Mouse (Mus musculus) liver, embryonic 15.5 days (tissue): ENCODE data around the gene Zmat5. TPM values are rescaled to one million over a fixed set of nuclear protein-coding genes. Genes with fewer than 3 reads are reported as not detected.

Experiments
- ATAC-seq: fragments of 200-750 bp; cut with Nextera tagmentation; 2 replicates; pipeline ENCODE4 v1.8.0; 2017; ENCODE audit warnings: moderate number of reproducible peaks, mild to moderate bottlenecking, moderate library complexity; ENCODE audit not compliant: insufficient read depth
- H3K27ac ChIP-seq: fragments of 300-500 bp; sonication (generic); replicated peaks from 2 replicates; pipeline ENCODE4 v1.5.1; 2015; ENCODE audit warnings: mild to moderate bottlenecking, inconsistent platforms
- H3K27me3 ChIP-seq: fragments of 300-500 bp; sonication (generic); 2 replicates; pipeline ENCODE4 v1.6.1; 2015; ENCODE audit warnings: mild to moderate bottlenecking, inconsistent platforms
- H3K36me3 ChIP-seq: fragments of 300-500 bp; sonication (generic); replicated peaks from 2 replicates; pipeline ENCODE4 v1.6.1; 2015; ENCODE audit warnings: moderate library complexity, mild to moderate bottlenecking, inconsistent platforms
- H3K4me1 ChIP-seq: fragments of 300-500 bp; sonication (generic); replicated peaks from 2 replicates; pipeline ENCODE4 v1.6.1; 2015; ENCODE audit warnings: inconsistent platforms
- H3K4me2 ChIP-seq: fragments of 300-500 bp; sonication (generic); 2 replicates; pipeline ENCODE4 v1.6.1; 2015; ENCODE audit warnings: moderate library complexity, mild to moderate bottlenecking, inconsistent platforms
- H3K4me3 ChIP-seq: fragments of 300-500 bp; sonication (generic); replicated peaks from 2 replicates; pipeline ENCODE4 v1.5.1; 2015; ENCODE audit warnings: mild to moderate bottlenecking, inconsistent platforms
- H3K9ac ChIP-seq: fragments of 300-500 bp; sonication (generic); 2 replicates; pipeline ENCODE4 v1.6.1; 2015; ENCODE audit warnings: moderate library complexity, mild to moderate bottlenecking, inconsistent platforms
- H3K9me3 ChIP-seq: fragments of 300-500 bp; sonication (generic); replicated peaks from 2 replicates; pipeline ENCODE4 v1.6.1; 2016; ENCODE audit warnings: inconsistent platforms
- WGBS: fragments of 180-500 bp; shearing (Covaris S2); methylation state at CpG from one replicate; pipeline ENCODE4 v1.1.7; 2015; ENCODE audit warnings: mixed read lengths; ENCODE audit not compliant: insufficient replicate concordance; 5-methylcytosine and 5-hydroxymethylcytosine counted together
- polyA plus RNA-seq: library from polyadenylated mRNA; unstranded; fragments of >200 nt; fragmentation: Nextera tagmentation; extraction: Ambion mirVana; gene quantifications from 2 replicates; pipeline ENCODE4 v1.2.1, GENCODE M21; 2015

Zmat5 gene
- polyA plus RNA-seq, 1 experiment from 2014 or later: 22.5 TPM

DNA sequence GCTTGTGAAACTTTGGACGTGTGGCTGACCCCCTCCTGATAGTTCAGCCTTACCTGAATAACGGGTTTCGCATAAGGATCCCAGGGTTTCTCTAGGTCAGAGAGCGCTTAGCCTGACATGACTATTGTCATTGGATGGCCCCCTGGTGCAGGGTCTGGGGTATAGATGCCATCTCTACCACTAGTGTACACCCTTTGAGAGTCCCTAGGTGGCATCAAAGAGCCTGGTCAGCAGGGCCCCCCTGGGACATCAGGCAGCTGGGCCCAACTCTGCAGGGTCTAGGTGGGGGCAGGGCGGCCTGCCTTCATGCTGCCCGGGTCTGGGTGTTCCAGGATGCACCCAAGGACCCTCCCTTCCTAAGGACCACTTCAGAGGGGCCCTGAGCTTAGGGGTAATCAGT lies 31.9 kb downstream of the Zmat5 start:
- Histone ChIP-seq H3K9ac (no peak overlapping the region), H3K4me2 (no peak overlapping the region), H3K27me3 (peaks cover 7% of the 10 kb centered on the region; the same call in 1 of the 2 replicates), H3K4me3 (no peak overlapping the region), H3K4me1 (peaks cover 9% of the 10 kb centered on the region; the same call in 1 of the 2 replicates), H3K27ac (no peak overlapping the region), H3K36me3 (no peaks in the 10 kb centered on the region; the same call in 1 of the 2 replicates), H3K9me3 (no peaks in the 10 kb centered on the region)
- ATAC-seq: no peak
- WGBS: 63% methylated on average over 6 of the region's 6 CpGs

DNA sequence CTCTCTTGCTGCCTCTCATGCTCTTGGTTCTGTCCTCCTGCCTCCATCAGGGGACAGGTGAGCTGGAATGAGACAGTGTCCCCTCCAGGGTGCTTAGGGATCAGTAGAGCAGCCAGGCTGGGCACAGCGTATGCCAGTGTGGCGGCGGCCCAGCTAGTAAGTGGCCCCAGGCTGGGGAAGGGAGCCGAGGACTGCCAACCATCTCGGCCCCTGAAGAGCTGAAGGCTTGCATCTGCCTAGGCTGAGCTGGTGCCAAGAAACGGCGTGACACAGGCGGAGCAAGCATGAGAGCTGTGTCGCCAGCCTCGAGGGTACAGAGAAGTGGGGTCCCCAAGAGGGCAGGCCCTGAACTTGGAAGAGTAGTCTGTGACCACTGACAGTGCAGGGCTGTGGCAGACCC lies 33.2 kb downstream of the Zmat5 start:
- no peaks in the 10 kb centered on the region for H3K9me3 ChIP-seq
- peaks cover 20% of the 10 kb centered on the region for H3K27me3 ChIP-seq
- peaks cover 11% of the 10 kb centered on the region; the same call in 1 of the 2 replicates for H3K4me1 ChIP-seq
- H3K36me3 ChIP-seq: no peaks in the 10 kb centered on the region
- no peak overlapping the region for H3K27ac ChIP-seq
- WGBS: 81% methylated on average over 10 of the region's 10 CpGs
- no peak overlapping the region for H3K4me3 ChIP-seq
- H3K9ac ChIP-seq: no peak overlapping the region
- H3K4me2 ChIP-seq: no peak overlapping the region
- ATAC-seq: no peak

DNA sequence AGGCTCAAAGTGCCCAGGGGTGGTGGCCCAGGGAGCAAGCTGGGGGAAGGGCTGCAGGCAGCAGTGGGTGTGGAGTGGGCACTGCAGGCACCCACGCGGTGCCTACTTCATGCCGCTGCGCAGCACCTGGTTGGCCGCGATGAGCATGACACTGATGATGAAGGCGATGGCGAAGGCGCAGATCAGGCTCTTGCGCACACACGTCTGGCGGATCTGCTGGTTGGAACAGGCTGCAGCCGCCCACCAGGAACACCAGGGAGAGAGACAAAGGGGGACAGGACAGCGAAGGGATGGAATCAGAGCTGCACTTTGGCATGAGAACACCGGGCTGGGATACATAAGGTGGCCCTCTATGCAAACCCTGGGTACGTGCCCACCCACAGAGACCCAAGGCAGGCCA lies 34.2 kb downstream of the Zmat5 start:
- ATAC-seq: no peak
- no peaks in the 10 kb centered on the region for H3K36me3 ChIP-seq
- no peak overlapping the region for H3K27ac ChIP-seq
- H3K4me3 ChIP-seq: no peak overlapping the region
- H3K4me1 ChIP-seq: peaks cover 11% of the 10 kb centered on the region; the same call in 1 of the 2 replicates
- H3K9ac ChIP-seq: no peak overlapping the region
- H3K9me3 ChIP-seq: no peaks in the 10 kb centered on the region
- H3K4me2 ChIP-seq: no peak overlapping the region
- H3K27me3 ChIP-seq: peaks cover 31% of the 10 kb centered on the region
- 81% methylated on average over 16 of the region's 16 CpGs for WGBS

DNA sequence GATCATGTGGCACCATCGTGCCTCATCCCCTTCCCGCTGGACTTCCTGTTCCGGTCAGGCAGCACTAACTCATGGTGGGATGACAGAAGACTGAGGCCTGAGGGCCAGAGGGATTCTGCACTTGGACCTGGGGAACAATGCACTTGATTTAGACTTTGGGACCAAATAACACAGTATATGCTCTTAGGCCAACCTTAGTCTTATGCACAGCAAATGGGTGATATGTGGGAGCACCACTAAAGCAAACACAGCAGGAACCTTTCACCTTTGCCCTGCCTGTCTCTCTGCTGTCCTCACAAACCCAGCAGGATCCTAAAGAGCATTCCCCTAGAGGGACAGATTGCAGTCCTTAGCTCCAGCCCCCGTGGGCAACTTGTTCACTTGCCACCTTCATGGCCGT lies 36.3 kb downstream of the Zmat5 start:
- Histone ChIP-seq H3K4me3 (no peak overlapping the region), H3K9ac (no peak overlapping the region), H3K4me2 (no peak overlapping the region), H3K36me3 (no peaks in the 10 kb centered on the region), H3K4me1 (peaks cover 11% of the 10 kb centered on the region; the same call in 1 of the 2 replicates), H3K9me3 (no peaks in the 10 kb centered on the region), H3K27ac (0 out of 2 replicates have a peak overlapping the region, but pooled peaks have one; percentile 5), H3K27me3 (peaks cover 51% of the 10 kb centered on the region)
- WGBS: 42% methylated on average over 5 of the region's 5 CpGs
- ATAC-seq: peak; percentile 49

DNA sequence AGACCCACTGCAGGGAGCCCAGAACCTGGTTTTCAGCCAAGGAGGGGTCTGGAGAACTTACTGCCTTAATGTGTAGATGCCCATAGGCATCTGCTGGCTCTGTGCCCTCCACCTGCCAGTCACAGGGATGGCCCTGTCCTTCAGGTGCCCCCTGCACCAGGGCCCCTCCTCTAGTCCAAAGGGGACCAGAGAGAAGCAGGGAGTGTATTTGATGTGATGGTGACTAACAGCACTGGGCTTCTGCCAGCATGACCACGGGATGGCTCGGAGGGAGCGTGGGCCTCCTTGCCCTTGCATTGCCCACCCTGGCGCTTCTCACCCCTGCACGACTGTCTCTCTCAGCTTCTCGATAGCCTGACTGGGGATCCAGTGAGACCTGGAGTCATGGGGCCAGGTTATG lies 40.2 kb downstream of the Zmat5 start:
- H3K9ac ChIP-seq: no peak overlapping the region
- no peak overlapping the region for H3K4me3 ChIP-seq
- H3K4me2 ChIP-seq: no peak overlapping the region
- peaks cover 22% of the 10 kb centered on the region for H3K4me1 ChIP-seq
- 61% methylated on average over 6 of the region's 6 CpGs for WGBS
- peaks cover 90% of the 10 kb centered on the region for H3K27me3 ChIP-seq
- H3K27ac ChIP-seq: no peak overlapping the region
- H3K36me3 ChIP-seq: no peaks in the 10 kb centered on the region
- ATAC-seq: no peak
- H3K9me3 ChIP-seq: no peaks in the 10 kb centered on the region

DNA sequence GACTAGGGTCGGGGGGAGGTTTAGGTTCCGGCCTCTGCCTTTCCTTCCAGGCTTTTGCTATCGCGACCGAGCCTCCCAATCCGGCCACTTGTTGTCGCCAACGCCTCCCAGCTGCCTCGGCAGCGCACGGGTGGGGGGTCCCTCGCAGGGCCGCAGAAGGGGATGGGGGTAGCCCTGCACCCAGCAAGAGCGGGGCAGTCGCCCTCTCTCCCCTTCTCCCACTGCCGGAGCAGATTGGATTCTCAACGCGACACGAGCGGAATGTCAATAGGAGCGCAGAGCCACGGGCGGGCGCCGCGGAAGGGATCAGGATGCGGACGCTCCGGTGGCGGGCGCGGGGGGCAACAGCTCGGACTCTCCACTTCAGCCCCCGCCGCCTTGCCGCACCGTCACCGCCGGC lies 41.5 kb downstream of the Zmat5 start:
- Histone ChIP-seq H3K9ac (no peak overlapping the region), H3K27ac (no peak overlapping the region), H3K36me3 (no peaks in the 10 kb centered on the region), H3K4me1 (peaks cover 17% of the 10 kb centered on the region), H3K4me3 (peak overlapping the region; percentile 41), H3K4me2 (peak overlapping the region; percentile 65), H3K9me3 (no peaks in the 10 kb centered on the region), H3K27me3 (peaks cover 98% of the 10 kb centered on the region)
- 3% methylated on average over 36 of the region's 39 CpGs for WGBS
- ATAC-seq: no peak

DNA sequence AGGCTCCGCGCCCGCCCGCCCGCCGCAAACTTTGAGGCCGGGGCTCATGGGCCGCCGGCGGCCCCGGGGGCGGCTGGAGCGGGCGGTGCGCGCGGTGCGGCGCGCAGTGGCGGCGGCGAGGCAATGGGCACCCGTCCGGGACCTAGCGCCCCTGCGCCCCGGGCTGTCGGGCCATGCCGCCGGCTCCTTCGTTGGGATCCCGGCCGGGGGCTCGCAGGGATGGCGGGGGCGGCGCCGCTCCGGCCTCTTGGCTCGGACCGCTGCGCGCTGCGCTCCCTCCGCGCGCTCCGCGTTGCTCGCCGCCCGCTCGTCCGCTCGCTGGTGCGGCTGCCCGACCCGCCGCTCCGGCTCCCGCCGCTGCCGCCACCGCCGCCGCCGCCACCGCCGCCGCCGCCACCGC lies 42.3 kb downstream of the Zmat5 start, which contains the start of gene Cabp7:
Cabp7 (minus strand) TSS at position 46 of the 400 bp plus-strand sequence.
- H3K9ac ChIP-seq: no peak within 1 kb of the TSS
- H3K4me2 ChIP-seq: peak within 1 kb of the TSS; percentile 65
- peaks cover 95% of the 10 kb centered on the region for H3K27me3 ChIP-seq
- H3K27ac ChIP-seq: no peak within 1 kb of the TSS
- no peaks in the 10 kb centered on the region for H3K9me3 ChIP-seq
- no peaks in the 10 kb centered on the region for H3K36me3 ChIP-seq
- peaks cover 11% of the 10 kb centered on the region for H3K4me1 ChIP-seq
- H3K4me3 ChIP-seq: peak within 1 kb of the TSS; percentile 41
- ATAC-seq: no peak
- WGBS: under 1% methylated on average over 45 of the region's 73 CpGs

DNA sequence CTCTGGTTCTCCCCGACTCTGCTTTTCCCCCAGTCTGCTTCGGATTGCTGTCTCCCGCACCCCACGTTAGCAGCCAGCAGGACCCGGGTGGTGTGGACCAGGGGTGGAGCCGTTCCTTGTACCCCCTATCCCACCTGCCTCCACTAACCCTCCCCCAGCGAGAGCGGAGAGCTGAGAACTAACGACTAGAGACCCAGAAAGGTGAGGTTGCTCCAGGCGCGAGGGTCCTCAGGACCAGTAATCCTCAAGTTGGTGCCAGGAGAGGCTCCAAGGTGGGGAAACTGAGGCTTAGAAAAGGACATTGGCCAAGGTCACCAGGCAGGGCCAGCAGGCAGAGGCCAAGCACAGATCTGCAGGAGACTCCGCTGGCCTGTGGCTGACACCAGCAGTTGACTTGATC lies 42.8 kb downstream of the Zmat5 start:
- Histone ChIP-seq H3K9ac (no peak overlapping the region), H3K9me3 (no peaks in the 10 kb centered on the region), H3K4me1 (peaks cover 11% of the 10 kb centered on the region), H3K27ac (no peak overlapping the region), H3K36me3 (no peaks in the 10 kb centered on the region), H3K4me3 (peak overlapping the region; percentile 41; the same call in 1 of the 2 replicates), H3K4me2 (peak overlapping the region; percentile 65), H3K27me3 (peaks cover 90% of the 10 kb centered on the region)
- 3% methylated on average over 12 of the region's 12 CpGs for WGBS
- no peak for ATAC-seq

DNA sequence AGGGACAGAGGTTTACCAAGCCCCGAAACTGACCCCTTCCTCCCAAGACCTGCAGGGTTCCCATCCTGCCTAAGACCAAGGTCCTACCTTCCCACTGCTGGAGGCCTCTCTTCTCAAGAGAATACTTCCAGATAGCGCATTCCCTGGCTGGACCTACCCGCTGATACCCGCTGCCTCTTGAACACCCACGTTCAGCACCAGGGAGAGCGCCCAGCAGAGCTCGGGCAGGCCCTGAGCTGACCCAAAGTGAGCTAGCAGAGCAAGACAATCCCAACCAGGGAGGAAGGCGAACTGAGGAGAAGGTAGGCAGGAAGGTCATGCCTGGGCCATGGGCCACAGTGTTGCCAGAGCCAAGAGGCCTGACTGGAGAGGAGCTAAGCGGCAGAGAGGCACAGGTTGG lies 45.8 kb downstream of the Zmat5 start:
- no peak overlapping the region for H3K9ac ChIP-seq
- no peak overlapping the region for H3K4me3 ChIP-seq
- H3K4me1 ChIP-seq: peaks cover 11% of the 10 kb centered on the region
- no peaks in the 10 kb centered on the region; the same call in 1 of the 2 replicates for H3K9me3 ChIP-seq
- H3K4me2 ChIP-seq: no peak overlapping the region
- 3% methylated on average over 9 of the region's 9 CpGs for WGBS
- no peak for ATAC-seq
- H3K36me3 ChIP-seq: no peaks in the 10 kb centered on the region
- H3K27ac ChIP-seq: no peak overlapping the region
- peaks cover 64% of the 10 kb centered on the region for H3K27me3 ChIP-seq

DNA sequence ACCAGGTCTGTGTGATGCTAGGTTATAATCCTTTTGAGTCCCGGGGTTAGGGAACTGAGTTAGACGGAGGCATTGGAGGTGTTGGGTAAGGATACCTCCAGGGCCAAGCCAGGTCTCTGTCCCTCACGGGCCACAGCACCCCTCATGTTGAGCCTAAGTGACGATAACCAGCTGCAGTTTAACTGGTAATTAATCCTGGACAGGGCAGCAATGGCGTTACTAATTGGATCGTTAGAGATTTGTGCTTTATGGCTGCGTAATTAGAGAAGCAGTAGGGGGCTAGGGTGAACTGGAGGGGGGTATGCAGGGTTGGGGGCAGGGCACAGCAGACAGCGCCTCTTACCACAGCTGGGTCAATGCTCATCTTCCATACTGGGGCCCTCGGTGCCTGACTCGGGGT lies 48.4 kb downstream of the Zmat5 start:
- H3K27ac ChIP-seq: no peak overlapping the region
- ATAC-seq: no peak
- no peaks in the 10 kb centered on the region; the same call in 1 of the 2 replicates for H3K9me3 ChIP-seq
- 45% methylated on average over 10 of the region's 10 CpGs for WGBS
- H3K36me3 ChIP-seq: no peaks in the 10 kb centered on the region
- H3K4me2 ChIP-seq: no peak overlapping the region
- H3K9ac ChIP-seq: no peak overlapping the region
- no peak overlapping the region for H3K4me3 ChIP-seq
- no peaks in the 10 kb centered on the region for H3K4me1 ChIP-seq
- H3K27me3 ChIP-seq: peaks cover 39% of the 10 kb centered on the region

DNA sequence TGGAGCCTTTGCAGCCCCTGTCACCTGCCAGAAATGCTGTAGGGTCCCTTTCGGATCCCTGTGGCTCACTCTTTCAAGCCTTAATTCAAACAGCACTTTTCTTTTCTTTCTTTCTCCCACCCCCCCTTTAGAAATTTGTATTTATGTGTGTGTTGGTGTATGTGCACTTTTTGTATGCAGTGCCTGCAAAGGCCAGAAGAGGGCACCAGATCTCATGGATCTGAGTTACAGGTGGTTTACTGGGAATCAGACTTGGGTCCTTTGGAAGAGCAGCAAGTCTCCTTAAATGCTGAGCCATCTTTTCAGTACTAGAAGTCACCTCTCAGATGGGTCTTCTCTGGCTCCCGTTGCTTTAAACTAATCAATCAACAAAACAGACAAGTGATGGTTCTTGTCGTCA lies 49.6 kb downstream of the Zmat5 start:
- Histone ChIP-seq H3K9me3 (no peaks in the 10 kb centered on the region; the same call in 1 of the 2 replicates), H3K36me3 (no peaks in the 10 kb centered on the region), H3K4me2 (no peak overlapping the region), H3K4me1 (no peaks in the 10 kb centered on the region), H3K9ac (no peak overlapping the region), H3K27me3 (peaks cover 27% of the 10 kb centered on the region), H3K4me3 (no peak overlapping the region), H3K27ac (no peak overlapping the region)
- ATAC-seq: no peak
- WGBS: 75% methylated on average over 3 of the region's 3 CpGs

DNA sequence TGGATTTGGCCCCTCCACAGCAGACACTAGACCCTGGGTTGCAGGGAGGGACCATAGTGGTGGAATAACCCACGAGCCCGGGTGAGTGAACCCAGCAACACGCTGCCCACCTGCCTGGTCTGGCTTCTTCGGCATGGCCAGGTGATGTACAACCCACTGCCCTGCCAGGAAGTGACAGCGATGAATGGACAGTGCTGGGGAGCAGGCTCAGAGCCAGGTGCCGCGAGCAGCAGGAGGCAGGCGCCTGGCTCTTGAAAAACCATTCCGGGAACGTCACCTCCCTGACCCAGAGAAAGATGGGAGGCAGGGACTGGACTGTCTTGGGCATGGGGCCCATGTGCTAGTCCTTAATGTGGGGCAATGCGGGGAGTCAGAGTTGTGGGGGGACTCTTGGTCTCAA lies 50.4 kb downstream of the Zmat5 start:
- Histone ChIP-seq H3K27me3 (peaks cover 18% of the 10 kb centered on the region), H3K9ac (no peak overlapping the region), H3K9me3 (no peaks in the 10 kb centered on the region; the same call in 1 of the 2 replicates), H3K4me1 (no peaks in the 10 kb centered on the region), H3K4me3 (no peak overlapping the region), H3K36me3 (no peaks in the 10 kb centered on the region), H3K27ac (no peak overlapping the region), H3K4me2 (no peak overlapping the region)
- 67% methylated on average over 11 of the region's 11 CpGs for WGBS
- ATAC-seq: no peak
